Mouse (Mus musculus): Measurements from ENCODE around the gene Pole.

Gene Pole

DNA sequence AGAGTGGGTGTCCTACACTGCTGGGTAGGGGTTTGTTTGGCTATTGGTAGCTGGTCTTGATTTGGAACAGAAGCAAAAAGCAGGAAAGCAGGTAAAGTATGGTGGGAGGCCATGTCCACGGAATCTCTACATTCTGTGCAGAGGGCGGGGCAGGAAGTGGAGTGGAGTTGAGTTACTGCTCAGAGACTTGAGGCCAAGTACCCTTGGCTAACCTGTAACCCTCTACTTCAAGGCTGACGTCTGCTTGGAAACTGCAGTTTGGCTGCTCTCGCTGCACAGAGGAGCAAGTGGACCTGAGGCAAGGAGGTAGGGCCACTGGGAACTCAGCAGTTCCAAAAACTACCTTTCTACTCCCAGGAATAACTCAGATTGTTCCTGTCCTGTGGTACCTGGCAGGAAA lies 58.4 kb downstream of the Pole start, which contains the start of gene Lrcol1:
TSS of gene Lrcol1 (plus strand) at position 207 of the 400 bp plus-strand sequence.
- DNase-seq (ENCODE audit: low spot score): no peak

GRCm38 (mm10) chr5:110345553-110345952 lies 59.4 kb downstream of the Pole start:
- DNase-seq (ENCODE audit: low spot score): no peak

DNA sequence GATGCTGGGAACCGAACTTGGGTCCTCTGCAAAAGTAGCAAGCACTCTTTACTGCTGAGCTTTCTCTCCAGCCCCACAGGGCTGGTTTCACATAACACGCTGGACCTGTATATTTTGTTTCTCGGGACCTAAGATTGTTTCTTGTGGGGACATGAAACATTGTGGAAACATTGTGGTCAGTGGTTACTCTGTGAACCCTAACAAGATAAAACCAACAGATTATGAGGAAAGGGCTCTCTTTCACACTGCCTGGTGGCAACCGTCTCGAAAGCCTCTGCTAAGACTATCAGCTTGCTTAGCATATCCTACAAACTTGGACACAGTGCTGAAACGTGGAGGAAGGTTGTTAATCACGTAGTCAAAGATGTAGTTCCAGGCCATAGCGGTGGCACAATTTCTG lies 60.9 kb downstream of the Pole start:
- DNase-seq (ENCODE audit: low spot score): no peak

DNA sequence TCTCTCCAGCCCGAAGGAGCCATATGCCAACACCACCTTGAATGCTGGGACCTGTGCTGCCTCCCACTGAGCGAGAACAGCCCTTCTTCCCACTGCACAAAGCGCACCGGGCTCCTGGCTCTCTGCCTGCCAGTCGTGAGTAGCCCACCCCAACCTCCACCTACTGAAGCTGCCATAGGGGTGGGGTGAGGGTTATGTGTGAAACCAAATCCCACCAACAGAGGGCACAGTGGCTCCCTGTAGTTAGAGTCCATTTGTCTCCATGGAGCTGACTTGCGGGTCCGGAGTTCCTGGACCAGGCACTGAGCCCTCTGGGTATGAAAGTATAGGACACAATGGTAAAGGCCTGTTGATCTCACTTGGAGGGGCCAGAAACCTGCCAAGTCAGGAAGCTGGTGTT lies 68.6 kb downstream of the Pole start:
- DNase-seq (ENCODE audit: low spot score): peak; percentile 42

- DNase-seq (ENCODE audit: low spot score): peak; percentile 87
These were observed 71.5 kb downstream of the Pole start for GRCm38 (mm10) chr5:110357531-110358179.

DNA sequence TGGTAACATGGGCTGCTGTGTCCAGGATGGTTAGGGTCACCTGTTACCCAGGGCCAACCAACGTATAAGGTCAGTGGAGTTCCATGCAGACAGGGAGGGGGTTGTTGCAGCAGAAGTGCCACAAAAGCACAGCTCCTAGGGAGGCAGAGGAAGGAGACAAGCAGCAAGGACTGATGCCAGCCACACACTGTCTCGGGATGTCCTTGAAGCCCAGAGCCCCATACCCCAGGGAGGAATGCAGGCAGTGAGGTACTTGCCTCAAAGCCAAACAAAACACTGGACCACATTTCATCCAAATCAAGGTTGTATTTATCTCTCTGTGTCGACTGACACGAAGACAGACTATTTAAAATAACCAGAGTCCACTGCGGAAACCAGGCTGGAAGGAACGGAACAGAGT lies 75.4 kb downstream of the Pole start:
- DNase-seq (ENCODE audit: low spot score): no peak

GRCm38 (mm10) chr5:110362813-110363178 lies 76.7 kb downstream of the Pole start:
- DNase-seq (ENCODE audit: low spot score): no peak

GRCm38 (mm10) chr5:110363179-110363821 lies 77.2 kb downstream of the Pole start:
- peak; percentile 59 for DNase-seq (ENCODE audit: low spot score)

DNA sequence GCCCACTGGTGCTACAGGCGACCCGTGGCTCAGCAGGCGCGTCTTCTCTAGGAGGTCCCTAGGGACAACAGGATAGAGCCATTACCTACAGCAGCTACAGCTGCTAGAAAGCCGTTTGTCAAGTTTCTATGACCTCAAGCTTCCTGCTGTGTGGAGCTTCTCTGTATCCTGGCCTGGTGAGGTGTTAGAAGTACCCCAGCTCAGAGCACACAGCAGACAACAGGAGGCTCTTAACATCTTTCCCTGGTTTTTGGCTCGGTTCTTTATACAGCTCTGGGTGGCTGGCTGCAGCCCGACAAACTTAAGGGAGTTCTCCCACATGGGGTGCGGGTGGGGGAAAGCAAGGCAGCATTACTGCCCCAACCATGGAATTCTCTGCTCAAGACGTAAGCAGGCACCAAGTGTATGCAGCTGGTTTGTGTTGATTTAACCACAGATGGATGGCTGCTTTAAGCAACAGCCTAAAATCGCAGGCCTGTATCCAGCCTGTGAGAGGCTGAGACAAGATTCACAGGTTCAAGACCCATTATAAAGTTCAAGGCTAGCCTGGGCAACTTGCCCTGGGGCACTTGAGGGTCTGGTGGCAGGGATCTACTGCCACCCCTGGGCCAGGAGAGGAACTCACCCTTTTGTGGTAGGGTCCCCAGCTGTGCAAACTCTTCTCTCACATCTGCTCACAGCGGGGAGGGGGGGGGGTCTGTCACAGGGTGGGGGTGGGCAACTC lies 77.9 kb downstream of the Pole start:
- DNase-seq (ENCODE audit: low spot score): no peak

DNA sequence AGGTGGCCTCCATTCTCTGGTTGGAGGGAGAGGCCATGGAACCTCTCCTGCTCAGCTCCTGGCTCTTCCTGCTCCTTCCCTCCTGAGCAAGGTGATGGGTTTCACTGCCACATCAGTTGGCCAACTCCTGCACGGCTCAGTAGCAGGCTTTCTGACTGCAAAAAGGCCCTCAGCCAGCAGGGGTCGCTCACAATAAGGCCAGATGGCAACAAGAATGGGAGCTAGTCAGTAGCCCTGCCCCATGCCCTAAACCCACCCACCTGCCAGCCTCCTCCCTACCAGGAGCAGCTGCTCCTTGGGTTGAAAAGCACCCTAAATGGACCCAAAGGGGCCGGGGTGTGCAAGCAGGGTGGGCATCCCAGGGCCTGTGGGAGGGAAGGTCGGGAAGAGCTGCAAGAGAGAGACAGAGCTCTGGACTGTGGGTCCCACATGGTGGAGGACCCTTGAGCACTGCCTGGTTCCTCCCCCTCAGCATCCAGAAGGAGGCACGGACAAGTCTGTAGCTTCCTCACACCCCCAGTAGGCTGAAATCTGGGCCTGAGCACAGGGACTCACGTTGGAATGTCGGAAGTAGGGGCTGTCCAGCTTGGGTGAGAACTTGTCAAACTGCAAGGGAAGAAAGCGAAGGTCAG lies 90.8 kb downstream of the Pole start:
- peak; percentile 59 for DNase-seq (ENCODE audit: low spot score)

GRCm38 (mm10) chr5:110378181-110378583 lies 92.1 kb downstream of the Pole start:
- no peak for DNase-seq (ENCODE audit: low spot score)

DNA sequence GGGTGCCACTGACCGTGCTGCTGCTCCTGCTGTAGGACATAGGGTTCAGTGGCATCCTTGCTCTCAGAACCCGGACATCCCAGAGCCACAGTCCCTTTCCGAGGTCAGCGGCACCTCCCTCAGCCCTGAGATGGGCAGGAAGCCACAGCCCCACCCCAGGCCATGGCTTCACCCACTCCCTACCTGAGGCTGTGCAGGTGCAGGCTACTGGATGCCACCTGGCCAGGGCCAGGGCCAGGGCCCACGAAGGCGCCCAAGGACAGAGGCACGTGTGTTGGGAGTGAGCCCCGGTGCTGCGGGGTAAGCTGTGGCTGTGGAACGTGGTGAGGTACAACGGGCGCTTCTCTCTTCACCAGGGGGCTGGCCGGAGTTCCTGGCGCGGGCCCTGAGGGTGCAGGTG lies 93.0 kb downstream of the Pole start:
- DNase-seq (ENCODE audit: low spot score): no peak

DNA sequence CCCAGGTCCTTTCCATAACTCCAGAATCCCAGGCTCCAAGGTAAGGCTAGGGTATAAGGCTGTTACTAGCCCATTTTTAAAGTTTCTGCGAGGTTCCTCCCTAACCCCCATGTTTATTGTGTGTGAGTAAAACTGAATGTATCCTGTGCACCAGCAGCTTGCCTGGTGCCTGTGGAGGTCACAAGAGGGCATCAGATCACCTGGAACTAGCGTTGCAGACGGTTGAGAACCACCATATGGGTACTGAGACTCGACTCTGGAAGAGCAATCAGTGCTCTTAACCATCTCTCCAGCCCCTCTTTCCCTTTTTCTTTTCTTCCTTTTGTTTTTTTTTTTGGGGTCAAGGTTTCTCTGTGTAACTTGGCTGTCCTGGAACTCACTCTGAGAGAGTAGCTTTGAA lies 93.7 kb downstream of the Pole start:
- DNase-seq (ENCODE audit: low spot score): no peak

DNA sequence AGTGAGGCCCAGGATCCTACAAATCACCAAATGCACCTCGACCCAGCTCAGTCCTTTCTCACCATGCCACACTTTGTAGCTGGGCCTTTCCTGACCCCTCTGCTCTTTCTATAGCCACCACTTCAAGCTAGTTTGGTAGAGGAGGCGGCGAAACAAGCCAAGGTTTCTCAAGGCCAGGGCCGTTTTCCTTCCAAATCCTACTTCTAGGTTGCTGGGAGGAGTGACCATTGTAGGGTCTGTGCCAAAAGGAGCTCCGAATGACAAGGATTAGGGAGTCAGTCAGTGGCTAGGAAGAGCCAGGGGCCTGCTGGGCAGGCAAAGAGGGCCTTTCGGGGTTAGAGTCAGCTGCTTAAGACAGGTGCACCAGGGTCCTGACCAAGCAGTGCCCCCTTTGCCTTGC lies 98.4 kb downstream of the Pole start:
- no peak for DNase-seq (ENCODE audit: low spot score)

DNA sequence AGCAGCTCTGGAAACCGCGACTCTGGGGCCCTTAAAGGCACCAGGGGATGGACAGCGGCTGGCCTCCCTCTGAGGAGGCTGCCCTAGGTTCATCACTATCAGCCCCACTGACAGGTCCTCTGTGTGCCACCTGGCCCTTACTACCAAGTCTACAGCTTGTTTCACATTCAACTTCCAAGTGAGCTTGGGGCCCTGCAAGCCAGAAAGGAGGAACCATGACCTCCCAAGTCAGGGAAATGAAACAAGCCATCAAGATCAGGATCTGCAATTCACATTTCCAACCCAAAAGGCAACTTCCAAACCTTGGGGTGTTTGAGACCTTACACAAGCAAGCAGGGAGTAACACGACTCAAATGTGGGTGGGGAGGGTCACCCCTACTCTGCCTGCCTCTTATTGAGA lies 99.2 kb downstream of the Pole start:
- no peak for DNase-seq (ENCODE audit: low spot score)

DNA sequence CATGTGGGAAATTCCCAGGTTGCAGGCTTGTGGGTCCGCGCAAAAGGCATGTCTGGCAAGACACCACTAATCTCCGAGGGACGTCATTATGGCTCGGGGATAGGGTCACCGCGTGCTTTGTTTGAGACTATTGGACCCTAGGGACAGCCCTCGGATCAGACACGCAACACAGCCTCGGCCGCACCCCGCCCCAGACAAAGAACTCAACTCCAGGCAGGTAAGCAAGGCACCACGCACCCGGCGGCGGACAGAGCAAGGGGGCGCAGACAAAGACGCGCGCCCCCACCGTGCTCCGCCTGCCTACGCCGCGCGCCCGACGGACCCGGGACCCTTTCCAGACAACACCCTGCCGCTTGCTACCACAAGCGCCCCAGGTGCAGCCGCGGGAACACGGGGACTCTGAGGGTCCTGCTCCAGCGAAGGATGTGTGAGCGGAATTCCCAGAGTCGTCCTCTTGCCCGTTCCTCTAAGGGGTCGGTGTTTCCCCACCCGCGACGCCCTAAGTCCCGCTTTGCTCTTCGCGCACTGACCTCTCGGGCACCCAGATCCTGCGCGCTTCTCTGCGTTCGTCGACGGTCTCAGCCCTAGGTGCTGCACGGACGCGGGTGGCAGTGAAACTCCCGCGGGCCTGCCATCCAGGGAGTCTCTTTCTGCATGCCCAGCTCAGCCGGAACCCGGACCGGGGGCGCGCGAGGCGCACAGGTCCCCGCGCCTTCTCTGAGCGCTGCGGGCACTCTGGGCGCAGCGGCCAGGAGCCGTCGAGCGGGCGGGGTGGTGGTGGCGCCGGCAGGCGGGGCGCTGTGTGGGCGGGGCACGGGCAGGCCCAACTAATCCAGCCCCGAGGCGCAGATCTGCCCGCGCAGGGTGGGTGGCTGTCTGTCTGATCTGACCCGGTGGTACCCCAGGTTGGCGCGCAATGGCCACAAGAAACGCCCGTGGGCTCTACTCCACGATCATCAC lies 100.5 kb downstream of the Pole start:
- peak; percentile 65 for DNase-seq (ENCODE audit: low spot score)

All from ovary, postnatal 14 days (tissue).